Mouse (Mus musculus) megakaryocyte, embryonic 14.5 days (primary cell): ENCODE measurements around the gene Ralgapa2. TPM values are rescaled to one million over a fixed set of nuclear protein-coding genes. Genes with fewer than 3 reads are reported as not detected.

Experiments used
- H3K27me3 ChIP-seq: replicated peaks from 2 replicates; pipeline ENCODE3; 2012; ENCODE audit warnings: inconsistent platforms
- H3K36me3 ChIP-seq: replicated peaks from 2 replicates; pipeline ENCODE3; 2012; ENCODE audit warnings: low read length, inconsistent platforms, mixed read lengths
- H3K4me1 ChIP-seq: 2 replicates; pipeline ENCODE4 v1.6.1; 2012; ENCODE audit warnings: inconsistent platforms
- H3K4me3 ChIP-seq: replicated peaks from 2 replicates; pipeline ENCODE3; 2012; ENCODE audit warnings: moderate library complexity, mild to moderate bottlenecking, inconsistent platforms
- H3K9me3 ChIP-seq: 2 replicates; pipeline ENCODE4 v1.6.1; 2012; ENCODE audit warnings: inconsistent platforms
- FLI1 ChIP-seq: IDR thresholded peaks from 2 replicates; pipeline ENCODE4 v1.6.1; 2012; ENCODE audit warnings: low read length, inconsistent platforms, mixed read lengths
- GATA1 ChIP-seq: IDR thresholded peaks from 3 replicates; pipeline ENCODE4 v1.6.1; 2012; ENCODE audit warnings: mixed read lengths, low read length, inconsistent platforms, borderline replicate concordance
- polyA plus RNA-seq: library from polyadenylated mRNA; stranded (reverse); fragments of >175 nt; gene quantifications from 2 replicates; pipeline ENCODE4 v1.2.3, GENCODE M21; 2012; ENCODE audit warnings: low replicate concordance; ENCODE audit not compliant: insufficient read depth

Ralgapa2 gene
- polyA plus RNA-seq, 1 experiment = 1.8 TPM

GRCm38 (mm10) chr2:146340090-146340489, 172.1 kb downstream of the Ralgapa2 start:
- no peaks in the 10 kb centered on the region for H3K27me3 ChIP-seq
- peaks cover 77% of the 10 kb centered on the region for H3K36me3 ChIP-seq
- no peak overlapping the region for H3K4me3 ChIP-seq
- no peaks in the 10 kb centered on the region for H3K9me3 ChIP-seq
- peaks cover 21% of the 10 kb centered on the region for H3K4me1 ChIP-seq
- TF ChIP-seq GATA1 (no peak), FLI1 (no peak)

- H3K4me1 ChIP-seq = peaks cover 17% of the 10 kb centered on the region
- no peaks in the 10 kb centered on the region for H3K9me3 ChIP-seq
- H3K4me3 ChIP-seq = no peak overlapping the region
- peaks cover 84% of the 10 kb centered on the region for H3K36me3 ChIP-seq
- no peak for TF ChIP-seq FLI1
- TF ChIP-seq GATA1 = no peak
- no peaks in the 10 kb centered on the region for H3K27me3 ChIP-seq
Measured at GRCm38 (mm10) chr2:146337540-146337939, 174.6 kb downstream of the Ralgapa2 start.

- TF ChIP-seq FLI1 (no peak), GATA1 (no peak)
Measured at GRCm38 (mm10) chr2:146331894-146332476, 180.2 kb downstream of the Ralgapa2 start.

GRCm38 (mm10) chr2:146330772-146331281, 181.3 kb downstream of the Ralgapa2 start:
- no peak for TF ChIP-seq FLI1
- TF ChIP-seq GATA1 = no peak
- Histone ChIP-seq H3K27me3 (no peaks in the 10 kb centered on the region), H3K36me3 (peaks cover 89% of the 10 kb centered on the region), H3K9me3 (no peaks in the 10 kb centered on the region), H3K4me3 (no peak overlapping the region), H3K4me1 (0 out of 2 replicates have a peak, but pooled peaks cover 3% of the 10 kb centered on the region)

More at GRCm38 (mm10) chr2:146331894-146332476, 180.2 kb downstream of the Ralgapa2 start:
- peaks cover 88% of the 10 kb centered on the region for H3K36me3 ChIP-seq
- peaks cover 3% of the 10 kb centered on the region; the same call in 1 of the 2 replicates for H3K4me1 ChIP-seq
- no peaks in the 10 kb centered on the region for H3K9me3 ChIP-seq
- H3K4me3 ChIP-seq = no peak overlapping the region
- no peaks in the 10 kb centered on the region for H3K27me3 ChIP-seq

GRCm38 (mm10) chr2:146330101-146330500, 182.0 kb downstream of the Ralgapa2 start:
- peaks cover 91% of the 10 kb centered on the region for H3K36me3 ChIP-seq
- H3K4me3 ChIP-seq = no peak overlapping the region
- no peaks in the 10 kb centered on the region for H3K27me3 ChIP-seq
- TF ChIP-seq FLI1 (no peak), GATA1 (no peak)
- no peaks in the 10 kb centered on the region for H3K9me3 ChIP-seq
- 0 out of 2 replicates have a peak, but pooled peaks cover 3% of the 10 kb centered on the region for H3K4me1 ChIP-seq

- Histone ChIP-seq H3K27me3 (no peaks in the 10 kb centered on the region), H3K4me3 (no peak overlapping the region), H3K9me3 (no peaks in the 10 kb centered on the region), H3K4me1 (peaks cover 17% of the 10 kb centered on the region), H3K36me3 (peaks cover 92% of the 10 kb centered on the region)
- no peak for TF ChIP-seq FLI1
- TF ChIP-seq GATA1 = no peak
Measured at GRCm38 (mm10) chr2:146326654-146327053, 185.5 kb downstream of the Ralgapa2 start.

GRCm38 (mm10) chr2:146324907-146325715, 187.0 kb downstream of the Ralgapa2 start:
- TF ChIP-seq FLI1 (no peak), GATA1 (no peak)
- Histone ChIP-seq H3K4me1 (peaks cover 17% of the 10 kb centered on the region), H3K9me3 (no peaks in the 10 kb centered on the region), H3K36me3 (peaks cover 88% of the 10 kb centered on the region), H3K4me3 (no peak overlapping the region), H3K27me3 (no peaks in the 10 kb centered on the region)

GRCm38 (mm10) chr2:146324140-146324906, 187.8 kb downstream of the Ralgapa2 start:
- H3K4me3 ChIP-seq = no peak overlapping the region
- no peaks in the 10 kb centered on the region for H3K9me3 ChIP-seq
- peaks cover 17% of the 10 kb centered on the region for H3K4me1 ChIP-seq
- no peaks in the 10 kb centered on the region for H3K27me3 ChIP-seq
- no peak for TF ChIP-seq FLI1
- no peak for TF ChIP-seq GATA1
- peaks cover 85% of the 10 kb centered on the region for H3K36me3 ChIP-seq

- TF ChIP-seq FLI1 = no peak
- no peak for TF ChIP-seq GATA1
- no peaks in the 10 kb centered on the region for H3K9me3 ChIP-seq
- H3K27me3 ChIP-seq = no peaks in the 10 kb centered on the region
- peaks cover 83% of the 10 kb centered on the region for H3K36me3 ChIP-seq
- H3K4me1 ChIP-seq = peaks cover 17% of the 10 kb centered on the region
- H3K4me3 ChIP-seq = no peak overlapping the region
Measured at GRCm38 (mm10) chr2:146323528-146323927, 188.6 kb downstream of the Ralgapa2 start.
